ENCODE assay signal across 10 mouse cellular contexts in the genomic region with DNA sequence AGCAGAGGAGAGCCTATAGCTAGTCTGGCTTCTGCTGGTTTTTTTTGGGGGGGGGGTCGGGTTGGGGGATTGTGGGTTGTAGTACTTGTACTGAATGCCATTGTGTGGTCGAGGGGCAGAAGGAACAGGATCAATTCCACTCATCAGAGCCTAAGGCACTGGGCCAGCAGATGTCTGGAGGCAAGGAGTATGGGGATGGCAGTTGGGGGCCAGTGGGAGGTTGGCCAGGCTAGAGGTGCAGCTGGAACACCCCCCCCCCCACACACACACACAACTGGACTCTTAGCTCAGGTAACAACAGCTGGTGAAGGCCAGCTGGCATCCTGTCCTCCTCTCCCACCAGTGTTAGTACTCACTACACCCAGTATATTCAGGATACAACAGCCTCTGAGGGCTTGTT. TPM values are rescaled to one million over a fixed set of nuclear protein-coding genes. Genes with fewer than 3 reads are reported as not detected.
A peak's percentile ranks its signal among the peaks of the same experiment; 100 is the strongest.
DNase-seq lines count a peak whose midpoint lies in the region; ATAC-seq and TF ChIP-seq lines count a peak whose summit lies in the region.
"Had no signal": no experiment of that assay in that cellular context is flagged by ENCODE, and none has a peak within 500 bp of the region (broad histone marks: within the 10 kb centered on the region; RNA-seq: fewer than 3 reads in every experiment).

No protein-coding gene starts in this region.

- H3K4me1 ChIP-seq in cerebellum, adult 2 months (ENCODE audit: control insufficient read depth, insufficient read depth, low read length), result no peaks in the 10 kb centered on the region
- H3K4me1 ChIP-seq in CH12.LX (ENCODE audit: control insufficient read depth in 1 of 2, insufficient read depth in 2 of 2), result peaks cover 7 to 28% of the 10 kb centered on the region in 2 experiments
- peaks cover 35% of the 10 kb centered on the region for H3K4me1 ChIP-seq in hindbrain, embryonic 10.5 days (replicated peaks)
- peaks cover 10% of the 10 kb centered on the region for H3K4me1 ChIP-seq in liver, postnatal 0 days (ENCODE audit: insufficient read depth)

- no peaks in the 10 kb centered on the region for H3K9me3 ChIP-seq in CH12.LX (replicated peaks; ENCODE audit: low read length)
- no peaks in the 10 kb centered on the region for H3K9me3 ChIP-seq in hindbrain, embryonic 10.5 days
- H3K9me3 ChIP-seq in liver, postnatal 0 days (ENCODE audit: low read length), result no peaks in the 10 kb centered on the region

- peak; percentile 38 for DNase-seq in cerebellum, adult 9-10 months
- DNase-seq in cerebellum, adult 2 months, result no peak
- no peak for DNase-seq in CH12.LX (ENCODE audit: extremely low read depth)
- DNase-seq in hindbrain, embryonic 10.5 days (ENCODE audit: low spot score), result no peak
- DNase-seq in liver, postnatal 0 days, result peak; percentile 13
- DNase-seq in embryo, embryonic 10.5 days (ENCODE audit: low spot score), result no peak
- no peak for DNase-seq in urinary bladder, postnatal 4 days (ENCODE audit: low spot score in 2 of 2)
- DNase-seq in adrenal gland, postnatal 10 days, result no peak

- TF ChIP-seq EP300 in CH12.LX (IDR thresholded peaks at IDR 0.05; ENCODE audit: low read length), result no peak
- no peak for TF ChIP-seq EP300 in liver, postnatal 0 days (IDR thresholded peaks at IDR 0.05; ENCODE audit: low read depth)

- H3K4me3 ChIP-seq in cerebellum, adult 2 months (replicated peaks; ENCODE audit: insufficient read depth, low read depth, low read length), result no peak overlapping the region
- peak overlapping the region in 2 of 3 experiments; percentile 73 to 83 for H3K4me3 ChIP-seq in CH12.LX (replicated peaks in 1 of 3; ENCODE audit: low read depth in 2 of 3, low read length in 2 of 3, poor library complexity in 1 of 3)
- peak overlapping the region; percentile 94; the same call in 1 of the 2 replicates for H3K4me3 ChIP-seq in hindbrain, embryonic 10.5 days
- H3K4me3 ChIP-seq in liver, postnatal 0 days (ENCODE audit: low read depth, low read length), result no peak overlapping the region

- no peaks in the 10 kb centered on the region for H3K27me3 ChIP-seq in cerebellum, adult 2 months (ENCODE audit: control insufficient read depth, insufficient read depth, low read length)
- H3K27me3 ChIP-seq in CH12.LX (replicated peaks), result peaks cover 8% of the 10 kb centered on the region
- H3K27me3 ChIP-seq in hindbrain, embryonic 10.5 days (ENCODE audit: insufficient read depth, poor library complexity, severe bottlenecking), result no peaks in the 10 kb centered on the region; the same call in 1 of the 2 replicates
- H3K27me3 ChIP-seq in liver, postnatal 0 days (ENCODE audit: insufficient read depth, low read length), result no peaks in the 10 kb centered on the region

- TF ChIP-seq RAD21 in CH12.LX (IDR thresholded peaks at IDR 0.05; ENCODE audit: low read depth, low read length), result no peak

- in situ Hi-C loops in CH12.LX (cut with MboI; ENCODE audit: low pct_ligation_motif_present, low pct_unique_long_range_greater_than_20kb, low sequenced_read_pairs), result no loop called here

- 6% methylated on average over 2 of the region's 2 CpGs for WGBS in cerebellum, adult 2 months
- 13% methylated on average over 2 of the region's 2 CpGs for WGBS in hindbrain, embryonic 10.5 days
- 19% methylated on average over 2 of the region's 2 CpGs for WGBS in liver, postnatal 0 days (ENCODE audit: insufficient replicate concordance)

- no peak for TF ChIP-seq CTCF in cerebellum, adult 2 months (IDR thresholded peaks at IDR 0.05; ENCODE audit: borderline replicate concordance, insufficient read depth, low read depth, low read length)
- no peak for TF ChIP-seq CTCF in CH12.LX (conservative IDR thresholded peaks at IDR 0.05 in 1 of 2, IDR thresholded peaks at IDR 0.05 in 1 of 2; ENCODE audit: low read depth in 2 of 2, low read length in 2 of 2)
- TF ChIP-seq CTCF in liver, postnatal 0 days (IDR thresholded peaks at IDR 0.05; ENCODE audit: low read depth), result no peak

- H3K9ac ChIP-seq in CH12.LX (ENCODE audit: insufficient read depth, low read depth), result peak overlapping the region; percentile 64
- H3K9ac ChIP-seq in liver, postnatal 0 days (replicated peaks), result no peak overlapping the region

- H3K4me2 ChIP-seq in CH12.LX (ENCODE audit: insufficient read depth, low read depth, poor library complexity, severe bottlenecking), result peak overlapping the region; percentile 52; the same call in 1 of the 2 replicates
- H3K4me2 ChIP-seq in liver, postnatal 0 days (ENCODE audit: low read depth, low read length), result no peak overlapping the region

- TF ChIP-seq POLR2A in cerebellum, adult 2 months (IDR thresholded peaks at IDR 0.05; ENCODE audit: borderline replicate concordance, insufficient read depth, low read length), result no peak
- no peak for TF ChIP-seq POLR2A in CH12.LX (IDR thresholded peaks at IDR 0.05; ENCODE audit: low read depth, low read length)

- no peaks in the 10 kb centered on the region for H3K79me2 ChIP-seq in CH12.LX (replicated peaks; ENCODE audit: control insufficient read depth, extremely low read depth, insufficient read depth, poor library complexity, severe bottlenecking)

- ATAC-seq in liver, postnatal 0 days, result no peak

- H3K27ac ChIP-seq in cerebellum, adult 2 months (ENCODE audit: insufficient read depth, low read length), result no peak overlapping the region
- H3K27ac ChIP-seq in CH12.LX (ENCODE audit: insufficient read depth, low read depth), result no peak overlapping the region
- peak overlapping the region; percentile 91 for H3K27ac ChIP-seq in hindbrain, embryonic 10.5 days
- no peak overlapping the region for H3K27ac ChIP-seq in liver, postnatal 0 days (ENCODE audit: low read depth)

- peaks cover 19 to 28% of the 10 kb centered on the region in 2 experiments for H3K36me3 ChIP-seq in CH12.LX (replicated peaks in 1 of 2; ENCODE audit: control insufficient read depth in 1 of 2, insufficient read depth in 1 of 2, low read length in 1 of 2)
- H3K36me3 ChIP-seq in hindbrain, embryonic 10.5 days, result peaks cover 25% of the 10 kb centered on the region
- peaks cover 7% of the 10 kb centered on the region; the same call in 1 of the 2 replicates for H3K36me3 ChIP-seq in liver, postnatal 0 days (replicated peaks; ENCODE audit: insufficient read depth, low read length)

- dilution Hi-C loops in CH12.LX (cut with MboI; ENCODE audit: extremely low pct_ligation_motif_present, extremely low pct_unique_long_range_greater_than_20kb, low sequenced_read_pairs), result no loop called here

TF ChIP-seq in CH12.LX, 34 proteins besides CTCF, POLR2A, EP300 and RAD21 (continues in another document):
- TF ChIP-seq RCOR1 (conservative IDR thresholded peaks at IDR 0.05; ENCODE audit: low read depth, low read length) (no peak), CHD1 (IDR thresholded peaks at IDR 0.05; ENCODE audit: low read depth, low read length) (no peak), IRF4 (IDR thresholded peaks at IDR 0.05; ENCODE audit: low read depth, low read length) (no peak), MEF2A (IDR thresholded peaks at IDR 0.05; ENCODE audit: borderline replicate concordance, low read depth, low read length) (no peak), SIN3A (IDR thresholded peaks at IDR 0.05; ENCODE audit: low read length) (no peak), UBTF (IDR thresholded peaks at IDR 0.05; ENCODE audit: low read depth, low read length) (no peak), ZKSCAN1 (IDR thresholded peaks at IDR 0.05; ENCODE audit: borderline replicate concordance, low read depth, low read length) (no peak), MAZ (IDR thresholded peaks at IDR 0.05; ENCODE audit: low read depth, low read length) (no peak), MYC (IDR thresholded peaks at IDR 0.05; ENCODE audit: low read depth, low read length) (no peak), HCFC1 (IDR thresholded peaks at IDR 0.05; ENCODE audit: low read depth, low read length) (no peak), TBP (conservative IDR thresholded peaks at IDR 0.05; ENCODE audit: low read depth, low read length) (no peak)

RNA-seq across cellular contexts. Expression of gene Slc25a1, which starts 1.2 kb away (rescaled TPM):
- 64.4 and 76.5 TPM in 2 replicates for polyA plus RNA-seq in cerebellum, adult 2 months (2012; rRNA removed)
- total RNA-seq in CH12.LX (2012; rRNA removed) (106 and 141 TPM in 2 replicates), CH12.LX (2014; rRNA removed) (96.5 and 113 TPM in 2 replicates)
- polyA plus RNA-seq in CH12.LX (2012; ENCODE audit: insufficient read length, low read depth), result 122 and 134 TPM in 2 replicates
- 115 and 149 TPM in 2 replicates for polyA plus RNA-seq in hindbrain, embryonic 10.5 days (2016; fragmentation: Nextera tagmentation; extraction: Ambion mirVana)
- polyA plus RNA-seq in liver, postnatal 0 days (2015; fragmentation: Nextera tagmentation; extraction: Ambion mirVana), result 77.7 and 78.3 TPM in 2 replicates
- 100 to 1,000 TPM; 115 to 121 TPM for total RNA-seq in adrenal gland, postnatal 10 days (2021)

RNA-seq across cellular contexts. Expression of gene Gsc2, which starts 14.4 kb away (rescaled TPM):
- not detected in 2 replicates for polyA plus RNA-seq in cerebellum, adult 2 months (2012; rRNA removed)
- total RNA-seq in CH12.LX (2012; rRNA removed), result not detected in 2 replicates
- not detected in 2 replicates for total RNA-seq in CH12.LX (2014; rRNA removed)
- polyA plus RNA-seq in CH12.LX (2012; ENCODE audit: insufficient read length, low read depth), result not detected in 2 replicates
- polyA plus RNA-seq in hindbrain, embryonic 10.5 days (2016; fragmentation: Nextera tagmentation; extraction: Ambion mirVana), result 0.17 TPM in 1 of 2 replicates, not detected in the other
- not detected in 2 replicates for polyA plus RNA-seq in liver, postnatal 0 days (2015; fragmentation: Nextera tagmentation; extraction: Ambion mirVana)
- not detected for total RNA-seq in adrenal gland, postnatal 10 days (2021)
- total RNA-seq: heart, postnatal 14 days; megakaryocyte progenitor cell, adult 5-6 weeks had no signal

RNA-seq across cellular contexts. Expression of gene Ess2, which starts 18.1 kb away (rescaled TPM):
- polyA plus RNA-seq in cerebellum, adult 2 months (2012; rRNA removed), result 41.5 and 41.7 TPM in 2 replicates
- total RNA-seq in CH12.LX (2012; rRNA removed), result 33.1 and 36.7 TPM in 2 replicates
- 31.1 and 31.4 TPM in 2 replicates for total RNA-seq in CH12.LX (2014; rRNA removed)
- 37.0 and 38.7 TPM in 2 replicates for polyA plus RNA-seq in CH12.LX (2012; ENCODE audit: insufficient read length, low read depth)
- polyA plus RNA-seq in hindbrain, embryonic 10.5 days (2016; fragmentation: Nextera tagmentation; extraction: Ambion mirVana), result 54.5 and 57.4 TPM in 2 replicates
- polyA plus RNA-seq in liver, postnatal 0 days (2015; fragmentation: Nextera tagmentation; extraction: Ambion mirVana), result 5.6 and 6.6 TPM in 2 replicates
- 10 to 100 TPM; 19.4 to 23.1 TPM for total RNA-seq in adrenal gland, postnatal 10 days (2021)

RNA-seq across cellular contexts. Expression of gene Tssk2, which starts 30.8 kb away (rescaled TPM):
- polyA plus RNA-seq in cerebellum, adult 2 months (2012; rRNA removed), result not detected in 2 replicates
- not detected in 2 replicates for total RNA-seq in CH12.LX (2012; rRNA removed)
- not detected in 2 replicates for total RNA-seq in CH12.LX (2014; rRNA removed)
- 0.21 TPM in 1 of 2 replicates, not detected in the other for polyA plus RNA-seq in CH12.LX (2012; ENCODE audit: insufficient read length, low read depth)
- polyA plus RNA-seq in hindbrain, embryonic 10.5 days (2016; fragmentation: Nextera tagmentation; extraction: Ambion mirVana), result not detected in 2 replicates
- not detected in 2 replicates for polyA plus RNA-seq in liver, postnatal 0 days (2015; fragmentation: Nextera tagmentation; extraction: Ambion mirVana)
- not detected for total RNA-seq in adrenal gland, postnatal 10 days (2021)
- total RNA-seq: heart, postnatal 14 days; megakaryocyte progenitor cell, adult 5-6 weeks had no signal

RNA-seq across cellular contexts. Expression of gene Dgcr2, which starts 30.8 kb away (rescaled TPM):
- polyA plus RNA-seq in cerebellum, adult 2 months (2012; rRNA removed), result 145 and 162 TPM in 2 replicates
- total RNA-seq in CH12.LX (2012; rRNA removed) (48.0 and 52.5 TPM in 2 replicates), CH12.LX (2014; rRNA removed) (36.9 and 41.5 TPM in 2 replicates)
- 45.2 and 54.8 TPM in 2 replicates for polyA plus RNA-seq in CH12.LX (2012; ENCODE audit: insufficient read length, low read depth)
- polyA plus RNA-seq in hindbrain, embryonic 10.5 days (2016; fragmentation: Nextera tagmentation; extraction: Ambion mirVana), result 96.0 and 100 TPM in 2 replicates
- 17.9 and 18.0 TPM in 2 replicates for polyA plus RNA-seq in liver, postnatal 0 days (2015; fragmentation: Nextera tagmentation; extraction: Ambion mirVana)
- 10 to 100 TPM; 60.6 to 63.9 TPM for total RNA-seq in adrenal gland, postnatal 10 days (2021)

Comparison
In these comparisons a context has a peak if more than half of its experiments do, and no peak if none do; other contexts are left out.
1. DNase-seq: peak in cerebellum, adult 9-10 months (single experiment) and liver, postnatal 0 days (single experiment); none in cerebellum, adult 2 months (0 of 2), CH12.LX (single experiment), hindbrain, embryonic 10.5 days (single experiment), embryo, embryonic 10.5 days (single experiment), urinary bladder, postnatal 4 days (0 of 2) and adrenal gland, postnatal 10 days (single experiment).
2. H3K4me3 ChIP-seq: peak in CH12.LX (2 of 3) and hindbrain, embryonic 10.5 days (single experiment); none in cerebellum, adult 2 months (single experiment) and liver, postnatal 0 days (single experiment).